Mouse (Mus musculus) embryonic fibroblast, embryonic 13.5 days (primary cell): ENCODE measurements around the gene Hibadh. TPM values are rescaled to one million over a fixed set of nuclear protein-coding genes. Genes with fewer than 3 reads are reported as not detected.

Experiments
- H3K27ac ChIP-seq: 2 replicates; pipeline ENCODE4 v1.5.1; 2012; ENCODE audit warnings: low read length, control low read depth, inconsistent platforms; ENCODE audit not compliant: insufficient read depth
- H3K4me1 ChIP-seq: 2 replicates; pipeline ENCODE4 v1.6.1; 2011; ENCODE audit warnings: low read length; ENCODE audit not compliant: control insufficient read depth, insufficient read depth
- H3K4me3 ChIP-seq: 2 replicates; pipeline ENCODE4 v1.5.1; 2011; ENCODE audit warnings: mild to moderate bottlenecking, control low read depth, low read length; ENCODE audit not compliant: insufficient read depth
- CTCF ChIP-seq: IDR thresholded peaks from 2 replicates; pipeline ENCODE4 v1.5.1; 2011; ENCODE audit warnings: mild to moderate bottlenecking, control low read depth, low read length, moderate library complexity, borderline replicate concordance; ENCODE audit not compliant: insufficient read depth
- POLR2A ChIP-seq: IDR thresholded peaks from 2 replicates; pipeline ENCODE4 v1.6.1; 2011; ENCODE audit warnings: low read depth, mild to moderate bottlenecking, control low read depth, low read length, moderate library complexity
- polyA plus RNA-seq: library from polyadenylated mRNA; stranded (reverse); fragments of >200 nt; gene quantifications from 2 replicates; pipeline ENCODE4 v1.2.4, GENCODE M21; 2011; ENCODE audit warnings: low read depth; ENCODE audit not compliant: missing spikeins, insufficient read length

Hibadh gene
- polyA plus RNA-seq, 1 experiment = 61.7 TPM

DNA sequence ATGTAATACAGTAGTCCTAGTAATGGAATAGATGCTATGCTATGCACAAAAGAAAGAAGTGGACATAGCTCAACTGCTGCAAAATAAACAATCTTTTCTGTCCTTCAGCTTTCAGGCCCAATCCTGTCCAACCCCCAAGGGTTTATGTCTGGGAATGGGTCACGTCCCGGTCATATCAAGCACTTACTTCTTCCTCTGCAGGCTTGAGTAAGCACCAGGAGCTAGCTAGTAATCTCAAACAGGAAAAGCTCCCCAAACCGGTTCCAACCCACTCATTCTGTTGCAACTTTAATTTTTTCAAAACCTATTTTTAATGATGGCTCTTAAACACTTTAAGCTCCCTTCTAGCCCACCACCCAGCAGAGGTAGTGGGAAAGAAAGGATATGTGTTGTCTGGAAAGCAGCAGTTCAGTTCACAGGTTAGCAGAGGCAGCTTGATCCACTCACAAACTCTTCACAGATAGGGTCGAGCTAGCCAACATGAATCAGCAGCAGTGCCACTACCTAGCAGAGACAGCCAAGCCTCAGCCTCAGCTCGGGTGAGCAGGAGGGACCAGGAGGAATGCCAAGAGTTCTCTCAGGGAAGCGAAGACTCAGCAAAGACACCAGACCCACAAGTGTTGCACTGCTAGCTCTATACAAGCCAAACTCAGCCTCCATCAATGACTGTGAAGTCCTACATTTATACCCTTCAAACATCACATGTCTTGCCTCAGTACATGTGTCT lies 30.4 kb downstream of the Hibadh start:
- H3K27ac ChIP-seq = no peak overlapping the region

DNA sequence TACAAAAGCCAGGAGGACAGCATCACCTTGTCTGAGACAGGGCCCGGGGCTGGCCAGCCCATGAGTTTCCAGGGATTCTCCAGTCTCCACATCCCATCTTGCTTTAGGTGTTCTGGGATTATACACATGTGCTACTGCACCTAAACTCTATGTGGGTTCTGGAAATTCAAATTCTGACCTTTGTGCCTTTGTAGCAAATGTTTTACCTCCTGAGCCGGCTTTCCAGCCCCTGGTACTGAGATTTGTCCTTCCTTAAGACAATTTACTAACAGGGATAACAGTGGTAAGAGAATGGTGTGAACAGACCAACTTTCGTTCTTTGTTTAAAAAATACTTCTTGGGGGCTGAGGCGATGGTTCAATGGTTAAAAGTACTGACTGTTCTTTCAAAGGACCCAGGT lies 32.1 kb downstream of the Hibadh start:
- H3K4me1 ChIP-seq = no peaks in the 10 kb centered on the region
- TF ChIP-seq CTCF = no peak
- TF ChIP-seq POLR2A = no peak
- H3K4me3 ChIP-seq = no peak overlapping the region
- no peak overlapping the region for H3K27ac ChIP-seq

More for the DNA sequence above, 30.4 kb downstream of the Hibadh start:
- H3K4me1 ChIP-seq = no peaks in the 10 kb centered on the region
- H3K4me3 ChIP-seq = no peak overlapping the region
- TF ChIP-seq POLR2A (no peak), CTCF (no peak)

DNA sequence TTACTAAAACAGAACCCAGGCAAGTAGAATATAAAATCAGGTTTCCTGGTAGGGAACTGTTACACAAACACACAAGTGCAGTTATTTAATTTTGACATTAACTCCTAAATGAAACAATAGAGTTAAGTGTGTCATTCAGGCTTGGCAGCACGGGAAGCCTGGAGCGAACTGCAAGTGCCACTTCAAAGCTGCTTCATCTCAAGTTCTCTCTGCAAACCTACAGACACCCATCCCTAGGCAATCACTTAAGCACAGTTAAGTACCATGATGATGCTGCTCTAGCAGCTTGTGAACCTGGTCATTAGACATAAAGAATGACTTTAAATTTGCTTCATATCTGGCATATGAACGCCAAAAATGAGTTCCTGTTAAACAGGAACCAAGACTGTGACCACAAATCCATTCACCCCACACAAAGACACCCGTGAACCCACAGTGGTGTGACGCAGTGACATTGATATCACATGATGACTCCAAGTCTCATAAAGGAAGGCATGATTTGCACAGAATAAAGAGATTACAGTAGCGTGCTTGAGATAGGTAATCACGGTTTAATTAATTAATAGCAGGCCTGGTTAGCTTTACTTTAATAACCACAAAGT lies 33.3 kb downstream of the Hibadh start:
- TF ChIP-seq CTCF = no peak
- TF ChIP-seq POLR2A = no peak
- no peaks in the 10 kb centered on the region for H3K4me1 ChIP-seq
- no peak overlapping the region for H3K4me3 ChIP-seq
- no peak overlapping the region for H3K27ac ChIP-seq

DNA sequence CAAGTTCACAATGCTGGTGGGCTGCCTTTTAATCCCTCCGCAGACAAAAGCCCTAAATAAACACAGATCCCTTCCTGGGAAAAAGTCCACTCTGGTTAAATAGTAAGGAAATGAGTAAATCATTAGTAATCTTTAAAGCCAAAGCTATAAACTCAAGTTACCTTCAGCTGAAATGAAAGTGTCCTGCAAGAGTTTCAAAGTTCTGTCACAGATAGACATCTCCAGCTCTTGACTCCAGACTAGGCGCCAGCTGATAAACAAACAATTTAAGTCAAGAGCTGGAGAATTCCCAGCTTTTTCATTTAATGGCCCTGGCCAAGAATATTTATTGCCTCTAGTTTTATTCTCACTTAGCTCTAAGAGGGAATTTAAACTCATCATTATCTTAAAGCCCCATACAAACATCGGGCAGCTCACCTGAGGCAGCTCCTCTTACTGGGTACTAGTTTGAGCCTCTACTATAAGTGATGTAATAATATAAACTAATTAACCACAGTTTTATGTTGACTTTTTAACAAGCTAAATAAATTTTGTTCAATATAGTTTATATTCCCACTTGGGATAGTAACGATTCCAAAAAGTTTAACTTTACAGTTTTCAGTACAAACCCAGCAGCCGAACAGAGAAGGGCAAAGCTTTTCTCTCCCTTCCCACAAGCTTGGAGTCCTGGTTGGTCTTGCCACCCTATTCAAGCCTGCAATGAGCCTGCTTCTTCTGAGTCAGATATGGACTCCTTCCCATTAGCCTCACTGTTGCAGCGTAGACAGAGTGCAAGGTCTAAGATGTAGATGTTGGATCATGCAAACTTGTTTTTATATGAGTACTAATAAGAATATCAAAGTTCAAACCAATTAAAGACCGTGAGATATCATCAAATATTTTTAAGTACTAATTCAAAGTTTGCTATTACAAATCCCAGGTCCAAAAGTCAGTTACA lies 38.2 kb downstream of the Hibadh start:
- Histone ChIP-seq H3K27ac (no peak overlapping the region), H3K4me1 (no peaks in the 10 kb centered on the region), H3K4me3 (no peak overlapping the region)
- TF ChIP-seq CTCF (no peak), POLR2A (no peak)

DNA sequence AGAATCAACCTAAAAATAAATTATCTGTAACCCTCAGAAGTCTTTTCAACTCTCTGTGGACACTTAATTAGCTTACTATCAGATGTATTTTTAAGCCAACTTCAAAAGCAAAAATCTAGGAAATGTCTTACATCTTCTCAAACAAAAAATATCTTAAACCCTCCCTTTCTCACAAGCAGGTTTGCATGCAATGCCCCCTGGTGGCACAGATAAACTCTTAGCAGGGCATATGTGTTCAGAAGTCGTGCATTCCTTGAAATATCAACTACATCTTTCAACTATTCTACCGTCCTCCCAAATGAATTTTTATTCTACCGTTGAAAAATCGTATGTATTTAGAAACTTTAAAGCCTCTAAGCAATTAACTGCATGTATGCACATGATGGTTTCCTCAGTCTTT lies 39.1 kb downstream of the Hibadh start:
- Histone ChIP-seq H3K27ac (no peak overlapping the region), H3K4me3 (no peak overlapping the region), H3K4me1 (no peaks in the 10 kb centered on the region)
- TF ChIP-seq POLR2A (no peak), CTCF (no peak)

DNA sequence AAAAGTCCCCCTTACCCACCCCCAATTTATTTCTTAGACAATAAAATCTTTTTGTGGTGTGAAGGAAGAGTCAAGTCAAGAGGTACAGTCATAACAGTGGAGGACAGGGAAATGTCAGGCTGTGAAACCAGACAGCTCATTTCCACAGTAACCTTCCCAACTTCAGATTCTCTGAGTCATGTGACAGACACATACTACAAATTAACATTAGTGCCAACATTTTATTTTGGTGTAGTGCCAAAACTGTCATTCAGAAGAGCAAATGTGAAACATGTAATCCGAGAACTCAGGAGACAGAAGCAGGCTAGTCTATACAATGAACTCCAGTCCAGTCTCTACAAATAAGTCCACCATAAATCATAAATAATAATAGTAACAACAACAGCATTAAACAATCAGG lies 45.4 kb downstream of the Hibadh start:
- H3K4me3 ChIP-seq = no peak overlapping the region
- no peak for TF ChIP-seq CTCF
- no peak for TF ChIP-seq POLR2A
- H3K27ac ChIP-seq = no peak overlapping the region
- H3K4me1 ChIP-seq = peaks cover 2% of the 10 kb centered on the region; the same call in 1 of the 2 replicates

DNA sequence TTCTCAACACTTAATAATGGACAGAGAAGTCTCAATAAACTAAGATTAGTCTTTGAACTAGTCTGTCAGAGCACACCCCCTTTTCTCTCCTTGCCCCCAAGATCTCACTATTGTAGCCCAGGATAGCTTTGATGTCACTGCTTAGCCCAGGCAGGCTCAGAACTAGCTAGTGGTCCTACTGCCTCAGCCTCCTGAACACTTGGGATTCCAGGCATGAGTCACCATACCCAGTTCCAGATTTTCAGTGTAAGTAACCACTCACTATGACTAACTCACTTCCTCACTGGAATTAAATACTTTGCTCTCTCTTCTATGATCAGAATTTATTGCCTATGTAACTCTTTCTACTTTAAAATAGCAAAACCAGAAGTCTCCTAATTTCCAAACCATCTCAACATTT lies 53.6 kb downstream of the Hibadh start:
- Histone ChIP-seq H3K4me3 (no peak overlapping the region), H3K4me1 (no peaks in the 10 kb centered on the region), H3K27ac (no peak overlapping the region)
- no peak for TF ChIP-seq POLR2A

DNA sequence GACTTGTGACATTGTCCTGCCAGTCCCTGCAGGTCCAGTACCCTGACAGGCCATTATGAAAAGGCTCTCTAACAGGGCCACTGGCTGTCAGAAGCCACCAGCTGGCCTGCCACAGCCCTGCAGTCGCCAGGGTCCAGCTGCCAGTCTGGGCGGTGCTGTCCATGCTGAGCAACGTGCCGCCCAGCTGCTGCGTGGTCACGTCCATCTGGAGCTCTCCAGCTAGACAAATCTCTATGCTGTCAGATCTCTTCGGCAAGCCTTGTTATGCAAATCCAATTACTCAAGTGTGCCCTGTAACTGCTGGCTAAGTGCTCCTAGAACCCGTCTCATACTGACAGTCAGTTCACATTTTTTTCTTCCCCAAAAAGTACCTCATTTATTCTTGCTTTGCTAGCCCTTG lies 55.8 kb downstream of the Hibadh start:
- no peak overlapping the region for H3K27ac ChIP-seq
- no peaks in the 10 kb centered on the region for H3K4me1 ChIP-seq
- H3K4me3 ChIP-seq = no peak overlapping the region
- no peak for TF ChIP-seq CTCF
- TF ChIP-seq POLR2A = no peak

DNA sequence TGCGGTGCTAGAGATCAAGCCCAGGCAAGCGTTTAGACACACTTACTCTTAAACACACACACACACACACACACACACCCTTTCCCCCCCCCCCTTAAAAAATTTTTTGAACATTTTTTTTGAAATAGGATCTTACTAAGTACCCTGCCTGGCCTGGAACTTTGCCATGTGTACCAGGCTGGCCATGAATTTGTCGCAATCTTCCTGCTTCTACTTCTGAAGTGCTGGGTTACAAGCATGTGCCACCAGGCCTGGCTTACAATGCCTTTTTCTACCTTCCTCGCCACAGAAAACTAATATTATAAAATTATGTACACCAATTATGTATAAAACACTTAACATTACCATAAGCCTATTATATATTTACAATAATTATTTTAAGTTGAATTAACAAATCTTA lies 59.1 kb downstream of the Hibadh start:
- TF ChIP-seq CTCF (no peak), POLR2A (no peak)
- H3K4me1 ChIP-seq = peaks cover 3% of the 10 kb centered on the region; the same call in 1 of the 2 replicates
- no peak overlapping the region for H3K27ac ChIP-seq
- H3K4me3 ChIP-seq = no peak overlapping the region

DNA sequence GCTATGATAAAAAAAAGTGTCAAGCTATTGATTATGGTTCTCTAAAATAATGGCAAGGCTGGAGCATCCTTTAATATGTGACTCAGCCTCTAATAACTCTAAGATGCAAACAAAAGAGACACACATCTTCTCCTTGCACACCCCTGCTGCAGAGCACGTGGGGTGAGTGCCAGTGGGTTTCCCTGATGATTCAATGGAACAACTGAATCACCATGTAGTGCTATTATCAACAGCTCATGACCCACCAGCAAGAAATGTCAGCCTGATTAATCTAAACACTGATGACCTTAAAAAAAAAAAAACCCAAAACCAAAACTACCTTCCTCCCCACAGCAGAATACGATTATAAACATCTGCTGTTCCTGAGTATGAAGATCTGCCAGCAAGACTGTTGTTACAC lies 61.9 kb downstream of the Hibadh start:
- H3K4me3 ChIP-seq = no peak overlapping the region
- TF ChIP-seq POLR2A (no peak), CTCF (no peak)
- peaks cover 3% of the 10 kb centered on the region; the same call in 1 of the 2 replicates for H3K4me1 ChIP-seq
- H3K27ac ChIP-seq = no peak overlapping the region; the same call in 1 of the 2 replicates
